Mouse (Mus musculus) E14TG2a.4 (cell line): ENCODE results near the gene Pigx.

Experiments used
- CTCF ChIP-seq: conservative IDR thresholded peaks from 2 replicates; pipeline ENCODE4 v1.5.1; 2014; ENCODE audit warnings: low read length
- NANOG ChIP-seq: IDR thresholded peaks from 2 replicates; pipeline ENCODE4 v1.6.1; 2014; ENCODE audit warnings: borderline replicate concordance, low read length, mixed read lengths
- POU5F1 ChIP-seq: IDR thresholded peaks from 2 replicates; pipeline ENCODE4 v1.6.1; 2014; ENCODE audit warnings: low read length, borderline replicate concordance

DNA sequence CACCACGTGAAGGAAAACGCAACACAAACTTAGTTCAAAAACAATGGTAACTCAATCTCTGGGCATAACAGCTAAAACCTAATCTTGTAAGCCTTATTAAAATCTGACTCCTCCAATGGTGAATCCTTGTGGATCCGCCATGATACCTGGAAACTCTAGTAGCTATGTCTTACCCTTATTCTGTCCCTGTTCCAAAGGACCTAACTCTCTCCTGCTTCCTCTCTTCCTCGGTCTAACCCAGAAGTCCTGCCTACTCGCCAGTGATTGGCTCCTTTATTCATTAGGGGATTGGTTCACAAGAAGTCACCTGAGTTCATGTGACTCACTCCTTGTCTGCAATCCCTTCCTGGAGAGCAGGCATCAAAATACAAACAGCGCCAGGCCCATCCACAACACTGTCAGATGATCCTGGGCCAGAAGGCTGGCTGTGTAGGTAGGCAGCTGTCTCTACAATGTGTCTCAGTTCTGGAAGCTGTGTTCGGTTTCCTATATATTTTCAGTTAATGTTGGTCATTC, 36.4 kb upstream of the Pigx start:
- TF ChIP-seq CTCF (no peak), NANOG (no peak), POU5F1 (no peak)
